Mouse (Mus musculus) liver, embryonic 15.5 days (tissue): ENCODE measurements around the gene Man2a1. TPM values are rescaled to one million over a fixed set of nuclear protein-coding genes. Genes with fewer than 3 reads are reported as not detected.

ENCODE experiments used
- ATAC-seq: fragments of 200-750 bp; cut with Nextera tagmentation; 2 replicates; pipeline ENCODE4 v1.8.0; 2017; ENCODE audit warnings: moderate number of reproducible peaks, mild to moderate bottlenecking, moderate library complexity; ENCODE audit not compliant: insufficient read depth
- H3K27ac ChIP-seq: fragments of 300-500 bp; sonication (generic); replicated peaks from 2 replicates; pipeline ENCODE4 v1.5.1; 2015; ENCODE audit warnings: mild to moderate bottlenecking, inconsistent platforms
- H3K27me3 ChIP-seq: fragments of 300-500 bp; sonication (generic); 2 replicates; pipeline ENCODE4 v1.6.1; 2015; ENCODE audit warnings: mild to moderate bottlenecking, inconsistent platforms
- H3K36me3 ChIP-seq: fragments of 300-500 bp; sonication (generic); replicated peaks from 2 replicates; pipeline ENCODE4 v1.6.1; 2015; ENCODE audit warnings: moderate library complexity, mild to moderate bottlenecking, inconsistent platforms
- H3K4me1 ChIP-seq: fragments of 300-500 bp; sonication (generic); replicated peaks from 2 replicates; pipeline ENCODE4 v1.6.1; 2015; ENCODE audit warnings: inconsistent platforms
- H3K4me2 ChIP-seq: fragments of 300-500 bp; sonication (generic); 2 replicates; pipeline ENCODE4 v1.6.1; 2015; ENCODE audit warnings: moderate library complexity, mild to moderate bottlenecking, inconsistent platforms
- H3K4me3 ChIP-seq: fragments of 300-500 bp; sonication (generic); replicated peaks from 2 replicates; pipeline ENCODE4 v1.5.1; 2015; ENCODE audit warnings: mild to moderate bottlenecking, inconsistent platforms
- H3K9ac ChIP-seq: fragments of 300-500 bp; sonication (generic); 2 replicates; pipeline ENCODE4 v1.6.1; 2015; ENCODE audit warnings: moderate library complexity, mild to moderate bottlenecking, inconsistent platforms
- H3K9me3 ChIP-seq: fragments of 300-500 bp; sonication (generic); replicated peaks from 2 replicates; pipeline ENCODE4 v1.6.1; 2016; ENCODE audit warnings: inconsistent platforms
- WGBS: fragments of 180-500 bp; shearing (Covaris S2); methylation state at CpG from one replicate; pipeline ENCODE4 v1.1.7; 2015; ENCODE audit warnings: mixed read lengths; ENCODE audit not compliant: insufficient replicate concordance; 5-methylcytosine and 5-hydroxymethylcytosine counted together
- polyA plus RNA-seq: library from polyadenylated mRNA; unstranded; fragments of >200 nt; fragmentation: Nextera tagmentation; extraction: Ambion mirVana; gene quantifications from 2 replicates; pipeline ENCODE4 v1.2.1, GENCODE M21; 2015

The Man2a1 gene
- 5.0 and 5.5 TPM in 2 replicates for polyA plus RNA-seq

- Histone ChIP-seq H3K27ac (peak within 1 kb of the TSS; percentile 72), H3K27me3 (peaks cover 11% of the 10 kb centered on the region), H3K4me1 (peaks cover 51% of the 10 kb centered on the region), H3K9me3 (no peaks in the 10 kb centered on the region), H3K9ac (peak within 1 kb of the TSS; percentile 75), H3K4me2 (peak within 1 kb of the TSS; percentile 96), H3K36me3 (no peaks in the 10 kb centered on the region), H3K4me3 (peak within 1 kb of the TSS; percentile 71)
- 1% methylated on average over 46 of the region's 69 CpGs for WGBS
- peak; percentile 83 for ATAC-seq
These were observed at the start of gene Man2a1 for GRCm38 (mm10) chr17:64600372-64601090. TSS of gene Man2a1 (plus strand) at chr17:64600736.

- no peak for ATAC-seq
- WGBS = 74% methylated on average over 10 of the region's 10 CpGs
These were observed 47.2 kb upstream of the Man2a1 start for GRCm38 (mm10) chr17:64553358-64553757.

GRCm38 (mm10) chr17:64554901-64555300 lies 45.6 kb upstream of the Man2a1 start:
- 75% methylated on average over 3 of the region's 3 CpGs for WGBS

More at GRCm38 (mm10) chr17:64553358-64553757, 47.2 kb upstream of the Man2a1 start:
- no peak overlapping the region for H3K9ac ChIP-seq
- H3K4me2 ChIP-seq = no peak overlapping the region
- H3K4me3 ChIP-seq = no peak overlapping the region
- no peaks in the 10 kb centered on the region for H3K36me3 ChIP-seq
- H3K27me3 ChIP-seq = no peaks in the 10 kb centered on the region
- H3K9me3 ChIP-seq = no peaks in the 10 kb centered on the region
- no peak overlapping the region for H3K27ac ChIP-seq
- H3K4me1 ChIP-seq = no peaks in the 10 kb centered on the region

GRCm38 (mm10) chr17:64556661-64557445 lies 43.7 kb upstream of the Man2a1 start:
- no peaks in the 10 kb centered on the region for H3K36me3 ChIP-seq
- H3K27ac ChIP-seq = no peak overlapping the region
- no peaks in the 10 kb centered on the region for H3K9me3 ChIP-seq
- H3K4me2 ChIP-seq = no peak overlapping the region
- no peak overlapping the region for H3K9ac ChIP-seq
- no peak for ATAC-seq
- 78% methylated on average over 22 of the region's 22 CpGs for WGBS
- no peaks in the 10 kb centered on the region for H3K27me3 ChIP-seq
- no peak overlapping the region for H3K4me3 ChIP-seq
- peaks cover 4% of the 10 kb centered on the region; the same call in 1 of the 2 replicates for H3K4me1 ChIP-seq

More at GRCm38 (mm10) chr17:64554901-64555300, 45.6 kb upstream of the Man2a1 start:
- no peak overlapping the region for H3K27ac ChIP-seq
- no peaks in the 10 kb centered on the region for H3K36me3 ChIP-seq
- H3K9ac ChIP-seq = no peak overlapping the region
- H3K9me3 ChIP-seq = no peaks in the 10 kb centered on the region
- H3K4me2 ChIP-seq = no peak overlapping the region
- peaks cover 4% of the 10 kb centered on the region; the same call in 1 of the 2 replicates for H3K4me1 ChIP-seq
- no peak for ATAC-seq
- no peak overlapping the region for H3K4me3 ChIP-seq
- H3K27me3 ChIP-seq = no peaks in the 10 kb centered on the region

GRCm38 (mm10) chr17:64558994-64559540 lies 41.5 kb upstream of the Man2a1 start:
- WGBS = 17% methylated on average over 4 of the region's 4 CpGs
- Histone ChIP-seq H3K27ac (no peak overlapping the region), H3K36me3 (no peaks in the 10 kb centered on the region), H3K9ac (no peak overlapping the region), H3K4me1 (peaks cover 4% of the 10 kb centered on the region; the same call in 1 of the 2 replicates), H3K4me3 (no peak overlapping the region), H3K9me3 (no peaks in the 10 kb centered on the region), H3K27me3 (no peaks in the 10 kb centered on the region), H3K4me2 (peak overlapping the region; percentile 23; the same call in 1 of the 2 replicates)
- ATAC-seq = no peak

GRCm38 (mm10) chr17:64566435-64566834 lies 34.1 kb upstream of the Man2a1 start:
- Histone ChIP-seq H3K9ac (no peak overlapping the region), H3K27ac (no peak overlapping the region), H3K4me1 (peaks cover 22% of the 10 kb centered on the region), H3K27me3 (no peaks in the 10 kb centered on the region), H3K36me3 (no peaks in the 10 kb centered on the region), H3K4me2 (no peak overlapping the region), H3K9me3 (no peaks in the 10 kb centered on the region), H3K4me3 (no peak overlapping the region)
- 48% methylated on average over 6 of the region's 6 CpGs for WGBS
- ATAC-seq = peak; percentile 11; the same call in 1 of the 2 replicates

GRCm38 (mm10) chr17:64567546-64567945 lies 33.0 kb upstream of the Man2a1 start:
- 31% methylated on average over 3 of the region's 3 CpGs for WGBS
- Histone ChIP-seq H3K4me3 (no peak overlapping the region), H3K36me3 (no peaks in the 10 kb centered on the region), H3K4me1 (peaks cover 22% of the 10 kb centered on the region), H3K4me2 (0 out of 2 replicates have a peak overlapping the region, but pooled peaks have one; percentile 5), H3K9me3 (no peaks in the 10 kb centered on the region), H3K27me3 (no peaks in the 10 kb centered on the region), H3K9ac (no peak overlapping the region), H3K27ac (peak overlapping the region; percentile 33; the same call in 1 of the 2 replicates)
- ATAC-seq = peak; percentile 92

GRCm38 (mm10) chr17:64573981-64574380 lies 26.6 kb upstream of the Man2a1 start:
- Histone ChIP-seq H3K9me3 (no peaks in the 10 kb centered on the region), H3K4me3 (no peak overlapping the region), H3K27ac (no peak overlapping the region), H3K27me3 (peaks cover 4% of the 10 kb centered on the region; the same call in 1 of the 2 replicates), H3K4me1 (no peaks in the 10 kb centered on the region), H3K9ac (no peak overlapping the region), H3K4me2 (no peak overlapping the region), H3K36me3 (no peaks in the 10 kb centered on the region)
- ATAC-seq = no peak
- 79% methylated on average over 9 of the region's 9 CpGs for WGBS

- Histone ChIP-seq H3K27ac (no peak overlapping the region), H3K9ac (no peak overlapping the region), H3K4me3 (no peak overlapping the region), H3K4me1 (0 out of 2 replicates have a peak, but pooled peaks cover 2% of the 10 kb centered on the region), H3K36me3 (no peaks in the 10 kb centered on the region), H3K27me3 (peaks cover 9% of the 10 kb centered on the region), H3K9me3 (no peaks in the 10 kb centered on the region), H3K4me2 (no peak overlapping the region)
- no peak for ATAC-seq
- WGBS = 63% methylated on average over 6 of the region's 6 CpGs
These were observed 25.3 kb upstream of the Man2a1 start for GRCm38 (mm10) chr17:64575240-64575639.

GRCm38 (mm10) chr17:64577485-64577884 lies 23.1 kb upstream of the Man2a1 start:
- H3K4me2 ChIP-seq = no peak overlapping the region
- no peak overlapping the region for H3K4me3 ChIP-seq
- H3K9ac ChIP-seq = no peak overlapping the region
- no peaks in the 10 kb centered on the region for H3K9me3 ChIP-seq
- H3K27me3 ChIP-seq = peaks cover 12% of the 10 kb centered on the region
- no peak for ATAC-seq
- H3K27ac ChIP-seq = no peak overlapping the region
- 41% methylated on average over 5 of the region's 5 CpGs for WGBS
- no peaks in the 10 kb centered on the region for H3K36me3 ChIP-seq
- 0 out of 2 replicates have a peak, but pooled peaks cover 3% of the 10 kb centered on the region for H3K4me1 ChIP-seq

GRCm38 (mm10) chr17:64578346-64578745 lies 22.2 kb upstream of the Man2a1 start:
- Histone ChIP-seq H3K4me1 (0 out of 2 replicates have a peak, but pooled peaks cover 3% of the 10 kb centered on the region), H3K36me3 (no peaks in the 10 kb centered on the region), H3K9me3 (no peaks in the 10 kb centered on the region), H3K4me2 (no peak overlapping the region), H3K9ac (no peak overlapping the region), H3K27me3 (peaks cover 18% of the 10 kb centered on the region), H3K27ac (no peak overlapping the region), H3K4me3 (no peak overlapping the region)
- 14% methylated on average over 4 of the region's 4 CpGs for WGBS
- ATAC-seq = no peak
